Mouse (Mus musculus) myocyte (in vitro differentiated cells): ENCODE measurements at regions not wholly inside any gene's neighbourhood (a gene's known extent, or its start where the extent isn't known, plus 50 kb on each side); places are given as distances from the start of the nearest gene placed in this dataset.

ENCODE experiments used
- CEBPB ChIP-seq: IDR thresholded peaks from 2 replicates; pipeline ENCODE4 v1.6.1; 2011; ENCODE audit warnings: mild to moderate bottlenecking, moderate library complexity; ENCODE audit not compliant: poor library complexity, insufficient read depth, severe bottlenecking
- E2F4 ChIP-seq: IDR thresholded peaks from one replicate; pipeline ENCODE4 v1.6.1; 2011; ENCODE audit warnings: mild to moderate bottlenecking, control low read depth, moderate library complexity; ENCODE audit not compliant: insufficient read depth
- MYOD1 ChIP-seq, 3 experiments: IDR thresholded peaks; one replicate each; pipeline ENCODE4 v1.6.1; 2011; ENCODE audit warnings: control low read depth in 2 of 3, low read depth in 2 of 3, mild to moderate bottlenecking in 2 of 3, moderate library complexity in 1 of 3; ENCODE audit not compliant: insufficient read length in 2 of 3, control insufficient read depth in 1 of 3
- MYOG ChIP-seq, 3 experiments: IDR thresholded peaks; one replicate each; pipeline ENCODE4 v1.6.1; 2011; ENCODE audit warnings: control low read depth in 2 of 3, low read depth in 2 of 3, mild to moderate bottlenecking in 2 of 3; ENCODE audit not compliant: insufficient read length in 2 of 3, control insufficient read depth in 1 of 3, insufficient read depth in 1 of 3
- POLR2A ChIP-seq: IDR thresholded peaks from one replicate; pipeline ENCODE4 v1.6.1; 2011; ENCODE audit warnings: low read depth, mild to moderate bottlenecking, control low read depth, moderate library complexity; ENCODE audit not compliant: insufficient read length
- POLR2AphosphoS2 ChIP-seq: IDR thresholded peaks from one replicate; pipeline ENCODE4 v1.6.1; 2011; ENCODE audit warnings: low read depth, control low read depth; ENCODE audit not compliant: insufficient read length
- SRF ChIP-seq: IDR thresholded peaks from one replicate; pipeline ENCODE4 v1.6.1; 2011; ENCODE audit warnings: low read depth; ENCODE audit not compliant: control insufficient read depth, insufficient read length
- TCF12 ChIP-seq: IDR thresholded peaks from one replicate; pipeline ENCODE4 v1.6.1; 2011; ENCODE audit warnings: mild to moderate bottlenecking, control low read depth; ENCODE audit not compliant: poor library complexity, insufficient read depth, severe bottlenecking
- USF1 ChIP-seq: IDR thresholded peaks from one replicate; pipeline ENCODE4 v1.6.1; 2011; ENCODE audit warnings: low read depth, mild to moderate bottlenecking, control low read depth, moderate library complexity

GRCm38 (mm10) chr4:125270951-125271350 lies 143.3 kb upstream of the Zc3h12a start:
- no peak for TF ChIP-seq MYOG (IDR thresholded peaks at IDR 0.05; ENCODE audit: control insufficient read depth in 1 of 3, insufficient read depth in 1 of 3, insufficient read length in 2 of 3, low read depth in 2 of 3)
- no peak for TF ChIP-seq POLR2A
- TF ChIP-seq SRF = no peak
- no peak for TF ChIP-seq POLR2AphosphoS2
- no peak for TF ChIP-seq USF1
- no peak for TF ChIP-seq CEBPB
- TF ChIP-seq MYOD1 (IDR thresholded peaks at IDR 0.05; ENCODE audit: control insufficient read depth in 1 of 3, insufficient read length in 2 of 3, low read depth in 2 of 3) = no peak
- TF ChIP-seq E2F4 = no peak
- TF ChIP-seq TCF12 = no peak
